17 mouse cellular contexts compared by ENCODE assay signal in the genomic region with DNA sequence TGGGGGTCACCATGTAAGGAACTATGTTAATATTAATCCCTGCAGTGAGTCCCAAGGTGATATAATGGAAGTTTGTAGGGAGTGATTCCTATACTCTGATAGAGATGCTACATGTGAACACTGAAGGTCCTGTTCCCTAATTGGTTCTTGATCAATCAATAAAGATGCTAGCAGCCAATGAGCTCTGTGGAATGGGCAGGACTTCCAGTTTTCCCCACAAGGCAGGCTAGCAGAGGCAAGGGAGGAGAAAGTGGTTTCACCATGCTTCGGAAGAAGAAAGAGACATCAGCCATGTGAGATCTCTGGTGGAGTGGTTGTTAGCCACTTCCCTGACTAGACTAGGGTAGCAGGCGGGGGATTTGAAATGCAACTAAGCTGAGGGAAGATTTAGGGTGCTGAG. TPM values are rescaled to one million over a fixed set of nuclear protein-coding genes. Genes with fewer than 3 reads are reported as not detected.
DNase-seq lines count a peak whose midpoint lies in the region; ATAC-seq lines count a peak whose summit lies in the region.
"Had no signal": no experiment of that assay in that cellular context is flagged by ENCODE, and none has a peak within 500 bp of the region (broad histone marks: within the 10 kb centered on the region; RNA-seq: fewer than 3 reads in every experiment).

No protein-coding gene starts in this region.

- DNase-seq in forebrain, embryonic 11.5 days (ENCODE audit: low spot score), result no peak
- no peak for DNase-seq in midbrain, embryonic 10.5 days (ENCODE audit: low spot score)
- peak; percentile 15 for DNase-seq in brain, adult 2 months (ENCODE audit: low read depth, low spot score)
- no peak for DNase-seq in urinary bladder, postnatal 14 days (ENCODE audit: low spot score)
- no peak for DNase-seq in cerebellum, adult 11 months
- DNase-seq: lung, postnatal 14 days; thymus, adult 2 months had no signal

- no peaks in the 10 kb centered on the region for H3K4me1 ChIP-seq in forebrain, embryonic 11.5 days (replicated peaks; ENCODE audit: control insufficient read depth, insufficient read depth, low read length)
- H3K4me1 ChIP-seq in forebrain, embryonic 15.5 days, result no peaks in the 10 kb centered on the region
- no peaks in the 10 kb centered on the region for H3K4me1 ChIP-seq in midbrain, embryonic 15.5 days
- H3K4me1 ChIP-seq in midbrain, embryonic 10.5 days, result no peaks in the 10 kb centered on the region

- H3K9ac ChIP-seq in forebrain, embryonic 11.5 days (ENCODE audit: low read length), result no peak overlapping the region
- no peak overlapping the region for H3K9ac ChIP-seq in forebrain, embryonic 15.5 days (replicated peaks)
- no peak overlapping the region for H3K9ac ChIP-seq in midbrain, embryonic 15.5 days

- no peak for ATAC-seq in forebrain, embryonic 11.5 days (replicated peaks; ENCODE audit: low FRiP score)
- ATAC-seq in forebrain, embryonic 15.5 days (replicated peaks), result no peak
- no peak for ATAC-seq in midbrain, embryonic 15.5 days (replicated peaks)
- ATAC-seq in megakaryocyte progenitor cell, adult 5-6 weeks (replicated peaks; ENCODE audit: poor library complexity), result 0 out of 2 replicates have a peak, but pooled peaks have one; percentile 19
- ATAC-seq: activated CD4-positive, CD25-positive, alpha-beta regulatory T cell, adult 4 months; intestine, embryonic 16.5 days had no signal

- H3K27me3 ChIP-seq in forebrain, embryonic 11.5 days (ENCODE audit: control insufficient read depth, insufficient read depth, low read length), result no peaks in the 10 kb centered on the region
- peaks cover 4% of the 10 kb centered on the region; the same call in 1 of the 2 replicates for H3K27me3 ChIP-seq in forebrain, embryonic 15.5 days
- H3K27me3 ChIP-seq in midbrain, embryonic 15.5 days (replicated peaks), result no peaks in the 10 kb centered on the region
- H3K27me3 ChIP-seq in midbrain, embryonic 10.5 days (ENCODE audit: low read depth, poor library complexity, severe bottlenecking), result no peaks in the 10 kb centered on the region

- no peak overlapping the region for H3K27ac ChIP-seq in forebrain, embryonic 11.5 days (ENCODE audit: low read depth, low read length)
- H3K27ac ChIP-seq in forebrain, embryonic 15.5 days (replicated peaks), result no peak overlapping the region
- H3K27ac ChIP-seq in midbrain, embryonic 15.5 days, result no peak overlapping the region
- H3K27ac ChIP-seq in midbrain, embryonic 10.5 days (replicated peaks), result no peak overlapping the region

- H3K4me3 ChIP-seq in forebrain, embryonic 11.5 days (ENCODE audit: low read depth, low read length), result no peak overlapping the region
- H3K4me3 ChIP-seq in forebrain, embryonic 15.5 days, result no peak overlapping the region
- no peak overlapping the region for H3K4me3 ChIP-seq in midbrain, embryonic 15.5 days
- no peak overlapping the region for H3K4me3 ChIP-seq in midbrain, embryonic 10.5 days

- 0 out of 2 replicates have a peak overlapping the region, but pooled peaks have one; percentile 0 for H3K4me2 ChIP-seq in forebrain, embryonic 11.5 days (ENCODE audit: low read depth, low read length, severe bottlenecking)
- H3K4me2 ChIP-seq in forebrain, embryonic 15.5 days (replicated peaks), result no peak overlapping the region
- peak overlapping the region; percentile 13; the same call in 1 of the 2 replicates for H3K4me2 ChIP-seq in midbrain, embryonic 15.5 days

- 31% methylated on average over 2 of the region's 2 CpGs for whole genome bisulfite sequencing in forebrain, embryonic 11.5 days
- 37% methylated on average over 2 of the region's 2 CpGs for WGBS in forebrain, embryonic 15.5 days
- WGBS in midbrain, embryonic 15.5 days, result 36% methylated on average over 2 of the region's 2 CpGs
- 43% methylated on average over 2 of the region's 2 CpGs for WGBS in midbrain, embryonic 10.5 days

- no peaks in the 10 kb centered on the region for H3K36me3 ChIP-seq in forebrain, embryonic 11.5 days (ENCODE audit: control insufficient read depth, insufficient read depth, low read length)
- H3K36me3 ChIP-seq in forebrain, embryonic 15.5 days, result no peaks in the 10 kb centered on the region
- H3K36me3 ChIP-seq in midbrain, embryonic 15.5 days (replicated peaks), result no peaks in the 10 kb centered on the region
- no peaks in the 10 kb centered on the region for H3K36me3 ChIP-seq in midbrain, embryonic 10.5 days

- no peaks in the 10 kb centered on the region for H3K9me3 ChIP-seq in forebrain, embryonic 11.5 days (ENCODE audit: control insufficient read depth, low read length)
- no peaks in the 10 kb centered on the region for H3K9me3 ChIP-seq in forebrain, embryonic 15.5 days
- no peaks in the 10 kb centered on the region for H3K9me3 ChIP-seq in midbrain, embryonic 15.5 days
- H3K9me3 ChIP-seq in midbrain, embryonic 10.5 days (replicated peaks), result no peaks in the 10 kb centered on the region

RNA-seq across cellular contexts. Expression of a gene that starts 7.8 kb away (rescaled TPM):
- not detected in 2 replicates for polyA plus RNA-seq in forebrain, embryonic 11.5 days (2014; fragmentation: Nextera tagmentation; extraction: Ambion mirVana)
- not detected in 2 replicates for polyA plus RNA-seq in forebrain, embryonic 15.5 days (2015; fragmentation: Nextera tagmentation; extraction: Ambion mirVana)
- polyA plus RNA-seq in midbrain, embryonic 15.5 days (2015; fragmentation: Nextera tagmentation; extraction: Ambion mirVana), result not detected in 2 replicates
- polyA plus RNA-seq in midbrain, embryonic 10.5 days (2016; fragmentation: Nextera tagmentation; extraction: Ambion mirVana), result not detected in 2 replicates
- total RNA-seq in megakaryocyte progenitor cell, adult 5-6 weeks (2015), result not detected in 2 replicates
- not detected in 2 replicates for total RNA-seq in megakaryocyte progenitor cell, adult 5-6 weeks (2017)
- total RNA-seq: left cerebral cortex, postnatal 25 days; monocyte, adult 5-6 weeks had no signal
- polyA plus RNA-seq: cortical plate, adult 2 months; heart, embryonic 16.5 days; intestine, embryonic 16.5 days; large intestine, adult 2 months had no signal

RNA-seq across cellular contexts. Expression of a gene that starts 14.8 kb away (rescaled TPM):
- 164 and 185 TPM in 2 replicates for polyA plus RNA-seq in forebrain, embryonic 11.5 days (2014; fragmentation: Nextera tagmentation; extraction: Ambion mirVana)
- 189 TPM in 2 replicates for polyA plus RNA-seq in forebrain, embryonic 15.5 days (2015; fragmentation: Nextera tagmentation; extraction: Ambion mirVana)
- polyA plus RNA-seq in midbrain, embryonic 15.5 days (2015; fragmentation: Nextera tagmentation; extraction: Ambion mirVana), result 161 and 167 TPM in 2 replicates
- polyA plus RNA-seq in midbrain, embryonic 10.5 days (2016; fragmentation: Nextera tagmentation; extraction: Ambion mirVana), result 181 and 185 TPM in 2 replicates
- 156 and 202 TPM in 2 replicates for total RNA-seq in megakaryocyte progenitor cell, adult 5-6 weeks (2015)
- total RNA-seq in megakaryocyte progenitor cell, adult 5-6 weeks (2017), result 130 and 149 TPM in 2 replicates

RNA-seq across cellular contexts. Expression of a gene that starts 24.4 kb away (rescaled TPM):
- 75.0 and 77.3 TPM in 2 replicates for polyA plus RNA-seq in forebrain, embryonic 11.5 days (2014; fragmentation: Nextera tagmentation; extraction: Ambion mirVana)
- 75.0 and 79.4 TPM in 2 replicates for polyA plus RNA-seq in forebrain, embryonic 15.5 days (2015; fragmentation: Nextera tagmentation; extraction: Ambion mirVana)
- 81.8 and 82.0 TPM in 2 replicates for polyA plus RNA-seq in midbrain, embryonic 15.5 days (2015; fragmentation: Nextera tagmentation; extraction: Ambion mirVana)
- 76.3 and 86.3 TPM in 2 replicates for polyA plus RNA-seq in midbrain, embryonic 10.5 days (2016; fragmentation: Nextera tagmentation; extraction: Ambion mirVana)
- 25.5 and 30.3 TPM in 2 replicates for total RNA-seq in megakaryocyte progenitor cell, adult 5-6 weeks (2015)
- total RNA-seq in megakaryocyte progenitor cell, adult 5-6 weeks (2017), result 26.3 and 26.9 TPM in 2 replicates

RNA-seq across cellular contexts. Expression of a gene that starts 30.6 kb away (rescaled TPM):
- polyA plus RNA-seq in forebrain, embryonic 11.5 days (2014; fragmentation: Nextera tagmentation; extraction: Ambion mirVana), result 8.3 and 8.5 TPM in 2 replicates
- polyA plus RNA-seq in forebrain, embryonic 15.5 days (2015; fragmentation: Nextera tagmentation; extraction: Ambion mirVana), result 9.3 and 9.4 TPM in 2 replicates
- polyA plus RNA-seq in midbrain, embryonic 15.5 days (2015; fragmentation: Nextera tagmentation; extraction: Ambion mirVana), result 8.5 and 8.6 TPM in 2 replicates
- 6.3 and 8.1 TPM in 2 replicates for polyA plus RNA-seq in midbrain, embryonic 10.5 days (2016; fragmentation: Nextera tagmentation; extraction: Ambion mirVana)
- 3.2 and 4.0 TPM in 2 replicates for total RNA-seq in megakaryocyte progenitor cell, adult 5-6 weeks (2015)
- total RNA-seq in megakaryocyte progenitor cell, adult 5-6 weeks (2017), result 2.1 and 2.9 TPM in 2 replicates
